Mouse (Mus musculus) cerebellum, adult 9-10 months (tissue): ENCODE measurements around the gene Timm13.

Source experiments
- DNase-seq: peaks from one replicate; pipeline ENCODE4 v3.0.0; 2022

Timm13 gene

GRCm38 (mm10) chr10:80900318-80901247 lies at the start of gene Timm13:
Gene Timm13 (minus strand): TSS chr10:80900969.
- DNase-seq, result peak; percentile 99

DNA sequence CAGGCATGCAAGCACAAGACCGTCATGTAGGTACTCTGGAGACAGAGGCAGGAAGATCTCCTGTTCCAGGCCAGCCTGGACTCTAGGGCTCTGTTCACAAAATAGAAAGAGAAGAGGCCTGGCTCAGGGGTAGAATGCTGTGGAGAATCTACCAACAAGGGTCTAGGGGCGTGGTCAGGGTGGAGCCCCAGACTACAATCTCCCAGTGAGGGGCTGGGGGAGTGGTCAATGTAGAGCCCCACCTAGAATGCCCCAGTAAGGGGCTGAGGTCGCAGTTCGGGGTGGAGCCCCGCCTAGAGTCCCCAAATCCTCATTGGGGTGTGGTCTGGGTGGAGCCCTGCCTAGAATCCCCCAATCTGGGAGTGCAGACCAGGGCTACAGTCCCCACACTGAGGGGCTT lies 49.5 kb upstream of the Timm13 start:
- DNase-seq, result no peak

- DNase-seq, result no peak
Measured at GRCm38 (mm10) chr10:80949081-80949480, 48.3 kb upstream of the Timm13 start.

DNA sequence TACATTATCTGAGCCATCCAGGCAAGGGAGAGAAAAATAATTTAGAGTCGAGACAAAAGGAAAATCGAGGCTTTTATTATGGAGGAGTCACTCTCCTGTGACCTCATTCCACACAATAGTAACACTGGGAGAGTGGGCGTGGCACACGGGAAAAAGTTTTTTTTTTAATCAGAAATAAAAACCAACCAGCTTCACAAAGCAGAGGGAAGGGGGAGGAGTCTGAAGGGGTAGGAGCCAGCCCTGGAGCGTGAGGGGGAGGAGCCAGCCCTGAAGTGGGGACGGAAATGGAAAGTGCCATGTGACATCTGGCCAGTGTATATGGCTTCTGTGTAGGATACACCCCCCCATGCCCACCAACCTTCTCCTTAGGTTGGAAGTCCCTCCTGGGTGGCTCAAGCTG lies 47.8 kb upstream of the Timm13 start:
- no peak for DNase-seq

DNA sequence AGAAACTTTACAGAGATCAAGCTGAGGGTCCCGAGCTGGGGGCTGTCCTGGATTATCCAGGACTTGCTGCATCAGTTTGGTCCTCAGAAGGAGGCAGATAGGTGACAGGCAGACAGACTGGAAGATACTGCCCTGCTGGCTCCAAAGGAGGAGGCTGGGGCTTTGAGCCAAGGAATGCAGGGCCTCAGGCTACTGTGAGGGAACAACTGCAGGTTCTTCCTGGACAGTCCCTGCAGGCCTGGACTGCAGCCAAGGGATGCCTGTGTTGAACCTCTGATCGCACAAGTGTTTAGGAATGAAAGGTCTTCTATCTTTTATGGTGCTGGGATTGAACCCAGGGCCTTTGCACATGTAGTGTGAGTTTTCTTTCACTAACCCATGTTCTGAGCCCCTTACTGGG lies 47.0 kb upstream of the Timm13 start:
- DNase-seq, result no peak

GRCm38 (mm10) chr10:80946684-80947437 lies 46.1 kb upstream of the Timm13 start:
- DNase-seq, result no peak

GRCm38 (mm10) chr10:80944231-80944630 lies 43.5 kb upstream of the Timm13 start:
- no peak for DNase-seq

- DNase-seq, result no peak
Measured at GRCm38 (mm10) chr10:80943701-80944100, 42.9 kb upstream of the Timm13 start.

GRCm38 (mm10) chr10:80942919-80943318 lies 42.1 kb upstream of the Timm13 start:
- no peak for DNase-seq

DNA sequence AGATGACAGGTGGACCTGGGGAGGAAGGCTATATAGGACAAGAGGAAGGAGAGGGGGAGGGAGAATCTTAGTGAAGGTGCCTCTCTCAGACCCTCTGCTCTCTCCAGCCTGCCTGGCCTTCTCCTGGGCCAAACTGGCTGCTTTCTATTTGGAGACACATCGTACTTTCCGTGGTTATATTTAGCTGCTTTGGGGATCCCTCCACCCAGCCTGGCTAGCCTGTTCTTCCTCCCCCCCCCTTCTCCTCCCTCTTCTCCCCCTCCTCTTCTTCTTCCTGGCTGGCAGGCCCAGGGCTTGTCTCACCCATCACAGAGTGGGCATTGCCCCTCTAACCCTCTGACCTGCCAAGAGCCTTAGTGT lies 40.2 kb upstream of the Timm13 start:
- DNase-seq, result no peak

DNA sequence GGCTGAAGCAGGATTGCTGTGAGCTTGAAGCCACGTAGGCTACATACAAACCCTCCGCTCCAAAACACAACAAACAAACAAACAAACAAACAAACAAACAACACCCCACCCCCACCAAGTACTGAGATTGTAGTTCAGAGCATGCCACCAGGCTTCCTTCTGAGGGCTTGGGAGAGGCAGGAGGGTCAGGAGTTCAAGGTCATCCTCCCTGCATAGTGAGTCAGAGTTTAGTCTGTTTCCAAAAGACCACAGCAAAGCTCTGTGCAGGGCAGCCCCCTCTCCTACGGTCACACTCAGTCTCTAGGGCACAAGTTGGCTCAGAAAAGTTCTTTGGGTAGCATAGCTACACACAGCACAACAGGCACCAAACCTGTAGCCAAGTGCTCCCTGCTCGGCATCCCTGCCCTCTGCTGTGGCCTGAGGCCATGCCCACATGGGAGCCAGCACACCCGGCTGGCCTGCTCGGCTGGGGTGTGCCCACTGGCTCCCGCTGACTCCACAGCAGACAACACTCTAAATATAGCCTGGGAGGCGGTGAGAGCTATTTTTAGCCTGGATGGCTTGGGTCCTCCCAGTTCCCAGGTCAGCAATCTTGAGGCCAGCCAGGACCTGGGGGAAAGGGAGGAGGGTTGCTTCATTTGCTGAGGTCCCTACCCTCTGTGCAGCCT lies 39.7 kb upstream of the Timm13 start:
- no peak for DNase-seq

- DNase-seq, result peak; percentile 77
Measured at GRCm38 (mm10) chr10:80939671-80940070, 38.9 kb upstream of the Timm13 start.

GRCm38 (mm10) chr10:80938831-80939550 lies 38.2 kb upstream of the Timm13 start:
- no peak for DNase-seq

DNA sequence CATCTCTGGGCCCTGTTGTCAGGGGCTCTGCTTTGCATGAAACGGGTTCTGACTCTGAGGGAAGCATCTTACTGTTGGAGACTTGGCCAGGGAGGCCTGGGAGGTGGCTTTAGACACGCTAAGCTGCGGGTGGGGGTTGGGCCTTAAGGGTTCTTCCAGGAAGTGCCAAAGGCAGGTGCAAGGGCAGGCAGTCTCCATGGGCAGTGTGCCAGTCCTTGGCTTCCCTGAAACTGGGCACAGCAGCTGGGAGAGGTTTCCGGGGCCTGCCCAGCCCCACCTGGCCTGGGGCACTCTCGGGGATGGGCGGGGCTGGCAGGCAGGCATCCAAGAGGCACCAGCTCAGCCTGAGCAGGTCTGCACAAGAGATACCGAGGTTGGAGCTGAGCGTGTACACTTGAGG lies 36.9 kb upstream of the Timm13 start:
- no peak for DNase-seq

DNA sequence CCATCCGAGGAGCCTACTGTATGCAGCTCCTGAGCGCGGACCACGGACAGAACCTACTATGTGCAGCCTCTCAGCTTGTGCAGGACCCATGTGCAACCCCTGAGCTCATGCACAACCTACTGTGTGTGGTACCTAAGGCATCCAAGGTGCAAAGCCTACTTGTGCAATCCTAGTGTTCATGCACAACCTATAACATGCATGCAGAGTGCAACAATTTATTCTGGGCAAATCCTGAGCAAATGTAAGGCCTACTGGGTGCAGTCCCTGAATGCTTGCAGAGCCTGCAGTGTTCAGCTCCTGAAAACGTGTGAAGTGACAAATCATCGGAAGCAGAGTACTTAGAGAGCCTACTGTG lies 36.0 kb upstream of the Timm13 start:
- DNase-seq, result no peak

DNA sequence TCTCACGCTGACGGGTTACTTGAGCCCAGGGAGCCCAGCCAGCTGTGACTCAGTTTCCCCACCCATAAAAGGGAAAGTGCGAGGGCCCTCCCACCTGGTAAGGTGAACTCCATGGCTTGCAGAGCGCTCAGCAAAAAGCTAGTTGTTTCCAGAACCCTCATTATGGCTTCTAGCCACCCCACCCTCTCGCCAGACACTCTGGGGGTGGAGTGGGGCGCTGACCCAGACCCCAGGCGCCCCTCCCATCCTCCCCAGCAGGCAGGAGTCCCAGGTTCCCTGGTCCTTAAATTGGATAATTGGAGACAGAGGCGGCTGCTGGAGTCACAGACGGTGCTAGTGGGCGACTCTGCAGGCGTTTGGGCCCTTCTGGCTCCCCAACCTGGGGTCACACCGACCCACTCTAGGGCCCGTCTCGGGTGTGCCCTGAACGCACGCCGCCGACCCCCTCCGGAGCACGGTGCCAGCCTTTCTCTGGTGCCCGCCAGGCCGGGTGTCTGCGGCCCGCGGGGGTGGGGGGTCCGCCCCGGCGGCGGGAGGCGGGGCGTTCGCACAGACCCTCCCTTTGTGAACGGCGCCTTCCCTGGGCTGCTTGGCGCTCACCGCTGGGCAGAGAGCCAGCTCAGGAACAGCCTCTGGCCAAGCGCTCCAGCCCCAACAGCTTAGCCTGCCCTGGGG lies 35.5 kb upstream of the Timm13 start:
- no peak for DNase-seq

- DNase-seq, result no peak
Measured at GRCm38 (mm10) chr10:80935698-80936097, 34.9 kb upstream of the Timm13 start.

DNA sequence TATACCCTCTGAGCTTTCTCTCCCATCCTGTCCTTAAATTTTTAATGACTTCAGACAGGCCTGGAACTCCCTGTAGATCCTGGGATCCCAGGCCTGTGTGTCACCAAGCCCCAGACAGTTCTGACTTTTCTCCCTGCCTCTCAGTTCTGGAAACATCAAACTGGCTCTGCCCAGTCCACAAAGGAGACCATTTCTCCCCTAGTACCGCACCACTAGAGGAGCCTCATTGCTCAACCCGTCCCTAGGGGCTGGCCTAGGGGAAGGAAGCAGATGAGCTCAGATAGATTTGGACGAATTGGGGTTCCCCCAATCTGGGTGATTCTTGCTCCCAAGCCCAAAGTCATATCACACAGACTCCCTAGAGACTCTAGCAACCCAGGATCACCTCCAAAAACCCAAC lies 34.5 kb upstream of the Timm13 start:
- no peak for DNase-seq

DNA sequence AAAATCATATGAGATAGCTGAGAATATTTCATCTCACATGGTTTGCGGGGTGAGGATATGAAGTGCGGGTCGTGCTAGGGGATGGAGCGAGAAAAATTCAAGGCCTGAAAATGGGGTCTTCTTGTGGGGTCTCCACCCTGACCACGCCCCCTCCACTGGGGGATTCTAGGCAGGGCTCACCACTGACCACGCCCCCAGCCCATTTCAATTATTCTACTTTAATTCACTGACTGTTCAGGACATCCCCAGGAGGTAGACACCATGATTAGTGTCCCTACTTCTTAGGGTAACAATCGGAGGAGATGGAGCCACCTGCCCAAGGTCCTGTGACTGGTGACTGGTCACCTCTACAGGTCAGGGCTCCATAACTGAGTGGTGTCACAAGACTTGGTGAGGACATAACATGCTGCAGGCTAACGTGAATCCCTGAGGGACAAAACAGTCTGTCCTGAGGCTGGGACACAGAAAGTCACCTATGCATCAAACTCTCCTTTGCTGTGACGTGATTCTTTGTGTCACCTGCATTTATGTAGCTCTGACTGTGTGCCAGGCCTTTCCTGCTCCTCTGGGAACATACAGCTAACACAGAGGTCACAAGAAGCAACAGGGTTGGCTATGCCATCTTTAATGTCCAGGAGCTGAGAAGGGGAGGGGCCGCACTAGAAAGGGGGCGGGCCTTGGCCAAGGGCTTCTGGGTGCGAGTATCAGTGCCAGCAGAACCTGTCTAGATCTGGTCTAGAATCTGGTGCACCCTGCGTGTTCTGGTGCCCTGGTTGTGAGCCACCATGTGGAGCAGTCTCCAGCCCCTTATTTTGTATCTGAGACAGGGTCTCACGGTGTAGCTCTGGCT lies 33.6 kb upstream of the Timm13 start:
- peak; percentile 29 for DNase-seq

DNA sequence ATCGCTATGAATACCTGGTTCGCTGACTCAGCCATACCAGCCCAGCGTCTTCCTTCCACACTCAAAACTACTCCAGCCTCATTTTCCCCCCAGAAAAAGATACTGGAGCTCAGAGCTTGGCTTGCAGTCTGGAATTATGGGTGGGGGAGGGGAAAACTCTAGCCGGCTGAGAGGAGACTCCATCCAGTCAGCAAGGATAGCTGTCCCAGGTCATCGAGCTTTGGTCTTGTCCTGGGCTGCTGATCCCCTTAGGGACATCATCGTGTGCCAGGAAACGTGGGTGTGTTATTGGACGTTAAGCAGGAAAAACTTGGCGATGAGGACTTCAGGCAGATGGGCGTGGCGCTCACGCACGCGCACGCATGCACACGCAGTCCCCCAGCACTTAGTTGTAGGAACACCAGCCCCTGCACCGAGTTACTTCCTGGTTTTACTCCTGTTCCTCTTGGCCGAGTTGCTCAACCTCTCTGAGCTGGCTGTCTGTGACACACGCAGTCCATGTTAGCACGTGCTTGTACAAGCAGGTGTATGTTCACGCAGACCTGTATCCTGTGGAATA lies 32.7 kb upstream of the Timm13 start:
- DNase-seq, result peak; percentile 45
